Mouse (Mus musculus) liver, embryonic 12.5 days (tissue): Measurements from ENCODE around the gene Gm9733. TPM values are rescaled to one million over a fixed set of nuclear protein-coding genes. Genes with fewer than 3 reads are reported as not detected.

Experiments used
- polyA plus RNA-seq: library from polyadenylated mRNA; unstranded; fragments of >200 nt; fragmentation: Nextera tagmentation; extraction: Ambion mirVana; gene quantifications from 2 replicates; pipeline ENCODE4 v1.2.1, GENCODE M21; 2016

The Gm9733 gene
- polyA plus RNA-seq, 1 experiment from 2014 or later, result not detected

Other genes with a start within 250 kb of the Gm9733 start
- not detected in 2 replicates for gene Sirpb1a, start 94.2 kb upstream of the Gm9733 start, polyA plus RNA-seq
- not detected in 2 replicates for gene Sirpb1b, start 242.8 kb upstream of the Gm9733 start, polyA plus RNA-seq